Mouse (Mus musculus): ENCODE results near the gene Suco.

GRCm38 (mm10) chr1:161907111-161907510, 30.6 kb upstream of the Suco start:
- TF ChIP-seq CTCF (IDR thresholded peaks at IDR 0.05; ENCODE audit: low read depth, low read length) (no peak), EP300 (IDR thresholded peaks at IDR 0.05; ENCODE audit: insufficient read depth, low read depth, low read length) (no peak)
